Mouse (Mus musculus) bone marrow macrophage, adult 2 months (primary cell): ENCODE measurements around the gene Ss18l2.

Experiments used
- CTCF ChIP-seq: IDR thresholded peaks from 2 replicates; pipeline ENCODE4 v1.5.1; 2012; ENCODE audit warnings: low read depth, mild to moderate bottlenecking, low read length, moderate library complexity
- POLR2A ChIP-seq: IDR thresholded peaks from 2 replicates; pipeline ENCODE4 v1.6.1; 2012; ENCODE audit warnings: mild to moderate bottlenecking, low read depth, low read length, borderline replicate concordance

DNA sequence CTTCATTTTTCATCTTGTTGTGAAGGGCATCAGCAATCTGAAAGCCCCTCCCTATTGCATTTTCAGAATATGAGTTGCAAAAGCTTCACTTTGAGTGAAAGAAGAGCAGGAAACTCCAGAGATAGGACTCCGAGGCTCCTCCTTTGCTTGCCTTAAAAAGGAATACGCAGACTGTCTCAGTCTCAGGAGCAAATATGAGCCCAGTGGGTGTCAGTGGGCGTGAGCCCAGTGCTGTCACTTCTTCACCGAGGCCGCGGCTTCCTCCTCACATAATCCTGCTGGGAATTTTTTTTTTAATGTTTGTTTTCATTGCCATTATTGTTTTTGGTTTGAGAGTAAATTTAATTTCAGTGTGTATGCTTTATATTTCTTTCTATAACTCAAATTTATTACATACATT is 30.4 kb downstream of the Ss18l2 start:
- no peak for TF ChIP-seq CTCF
- TF ChIP-seq POLR2A = no peak
